Mouse (Mus musculus) heart, embryonic 16.5 days (tissue): ENCODE results near the gene Samd4b. TPM values are rescaled to one million over a fixed set of nuclear protein-coding genes. Genes with fewer than 3 reads are reported as not detected.

Experiments
- ATAC-seq: fragments of 200-750 bp; cut with Nextera tagmentation; replicated peaks from 2 replicates; pipeline ENCODE4 v1.8.0; 2017; ENCODE audit warnings: moderate number of reproducible peaks; ENCODE audit not compliant: insufficient read depth, low FRiP score; ENCODE audit errors: extremely low read depth
- H3K27ac ChIP-seq: fragments of 300-500 bp; sonication (generic); 2 replicates; pipeline ENCODE4 v1.5.1; 2014; ENCODE audit warnings: mild to moderate bottlenecking, low read length, control low read depth, moderate library complexity
- H3K27me3 ChIP-seq: fragments of 300-500 bp; sonication (generic); 2 replicates; pipeline ENCODE4 v1.6.1; 2014; ENCODE audit warnings: low read length, mixed read lengths; ENCODE audit not compliant: control insufficient read depth, insufficient read depth
- H3K36me3 ChIP-seq: fragments of 300-500 bp; sonication (generic); 2 replicates; pipeline ENCODE4 v1.6.1; 2014; ENCODE audit not compliant: control insufficient read depth, insufficient read depth
- H3K4me1 ChIP-seq: fragments of 300-500 bp; sonication (generic); 2 replicates; pipeline ENCODE4 v1.6.1; 2014; ENCODE audit warnings: low read length, mixed read lengths; ENCODE audit not compliant: control insufficient read depth, insufficient read depth
- H3K4me2 ChIP-seq: fragments of 300-500 bp; sonication (generic); 2 replicates; pipeline ENCODE4 v1.6.1; 2014; ENCODE audit warnings: low read depth, mild to moderate bottlenecking, control low read depth, low read length
- H3K4me3 ChIP-seq: fragments of 300-500 bp; sonication (generic); 2 replicates; pipeline ENCODE4 v1.5.1; 2014; ENCODE audit warnings: mild to moderate bottlenecking, control low read depth, low read length
- H3K9ac ChIP-seq: fragments of 300-500 bp; sonication (generic); 2 replicates; pipeline ENCODE4 v1.6.1; 2014; ENCODE audit warnings: low read length, control low read depth
- H3K9me3 ChIP-seq: fragments of 300-500 bp; sonication (generic); replicated peaks from 2 replicates; pipeline ENCODE4 v1.6.1; 2016; ENCODE audit warnings: low read length; ENCODE audit not compliant: control insufficient read depth
- WGBS: fragments of 180-500 bp; shearing (Covaris S2); extraction: QIAGEN DNeasy Blood & Tissue Kit; methylation state at CpG from one replicate; pipeline ENCODE4 v1.1.7; 2014; 5-methylcytosine and 5-hydroxymethylcytosine counted together
- polyA plus RNA-seq: library from polyadenylated mRNA; unstranded; fragments of >200 nt; fragmentation: Nextera tagmentation; extraction: Ambion mirVana; gene quantifications from 2 replicates; pipeline ENCODE4 v1.2.1, GENCODE M21; 2015

The Samd4b gene
- polyA plus RNA-seq, 1 experiment from 2014 or later = 16.0 TPM

DNA sequence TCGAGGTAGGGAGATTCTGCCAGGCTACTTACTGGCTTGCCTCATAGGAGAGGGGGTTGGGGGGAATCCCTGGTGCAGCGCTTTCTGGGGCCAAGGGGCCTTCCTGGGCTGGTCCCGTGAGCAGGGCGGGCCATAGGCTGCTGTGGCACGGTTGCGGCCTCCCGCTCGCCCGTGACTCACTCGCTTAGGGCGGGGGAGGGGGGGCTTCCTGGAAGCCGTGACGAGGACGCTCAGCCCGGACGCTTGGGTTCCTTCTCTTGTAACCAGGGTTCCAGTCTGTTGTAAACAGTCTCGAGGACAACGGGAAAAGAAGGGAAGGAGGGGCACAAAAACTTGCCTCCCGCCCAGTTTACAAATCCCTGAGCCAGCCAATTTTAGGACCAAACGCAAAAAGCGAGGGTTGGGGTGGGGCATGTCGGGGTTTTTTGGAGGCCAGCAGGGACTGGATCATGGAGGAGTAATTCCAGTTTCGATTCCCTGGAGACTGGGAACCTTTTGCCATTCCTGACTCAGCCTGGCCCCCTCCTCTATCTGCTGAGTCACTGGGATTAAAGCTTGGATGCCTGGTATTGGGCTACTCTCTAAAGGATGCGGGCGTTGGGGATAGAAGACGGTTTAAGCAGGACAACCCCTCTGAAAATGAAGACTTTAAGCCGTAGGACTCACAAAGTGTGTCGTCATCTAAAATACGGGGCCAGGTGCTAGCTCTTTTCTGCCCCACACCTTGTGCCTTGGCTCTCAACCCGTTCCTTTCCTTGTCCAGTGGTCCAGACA is 216.7 kb downstream of the Samd4b start:
- H3K4me1 ChIP-seq = peaks cover 61% of the 10 kb centered on the region
- peak; percentile 37 for ATAC-seq
- peak overlapping the region; percentile 66 for H3K4me2 ChIP-seq
- 0 out of 2 replicates have a peak, but pooled peaks cover 6% of the 10 kb centered on the region for H3K36me3 ChIP-seq
- 7% methylated on average over 30 of the region's 30 CpGs for WGBS
- no peaks in the 10 kb centered on the region for H3K9me3 ChIP-seq
- peak overlapping the region; percentile 42 for H3K4me3 ChIP-seq
- H3K27me3 ChIP-seq = no peaks in the 10 kb centered on the region
- peak overlapping the region; percentile 97 for H3K27ac ChIP-seq
- peak overlapping the region; percentile 70 for H3K9ac ChIP-seq

DNA sequence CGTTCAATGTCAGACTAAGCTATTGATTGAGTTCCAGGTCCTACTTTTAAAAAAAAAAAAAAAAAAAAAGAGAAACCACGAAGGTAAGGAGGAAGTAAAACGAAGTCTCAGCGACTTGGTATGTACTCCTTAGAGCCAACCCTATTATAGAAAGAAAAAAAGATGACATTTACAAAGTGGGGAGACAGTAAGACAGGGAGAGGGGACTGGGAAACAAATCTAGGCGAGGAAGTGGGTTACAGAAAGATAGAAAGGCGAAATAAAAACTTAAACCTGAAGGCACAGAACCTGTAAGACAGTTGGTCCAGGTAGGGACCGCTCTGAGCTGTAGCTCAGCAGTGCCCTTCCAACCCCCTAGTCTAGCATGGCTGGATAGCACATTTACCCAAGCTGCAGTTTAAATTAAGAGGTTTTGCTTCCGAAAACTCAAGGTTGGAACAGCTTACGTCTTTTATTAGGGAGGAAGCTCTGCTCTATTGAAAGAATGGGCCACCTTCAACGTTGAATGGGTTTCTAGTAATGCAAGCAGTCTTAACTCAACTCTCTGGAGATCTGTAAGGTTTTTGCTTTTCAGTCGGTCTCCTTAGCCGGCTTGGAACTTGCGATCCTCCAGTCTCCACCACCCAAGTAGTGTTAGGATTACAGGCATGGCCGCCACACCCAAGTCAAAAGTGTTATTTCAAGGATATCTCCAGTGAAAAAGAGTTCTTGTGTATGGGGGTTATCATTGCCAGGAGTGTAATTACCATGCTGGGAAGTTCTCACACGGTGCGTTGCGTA is 217.5 kb downstream of the Samd4b start, which contains the start of gene Zfp36:
TSS of gene Zfp36 (minus strand) at position 17 of the 780 bp plus-strand sequence.
- H3K27me3 ChIP-seq = no peaks in the 10 kb centered on the region
- no peaks in the 10 kb centered on the region for H3K9me3 ChIP-seq
- H3K27ac ChIP-seq = peak within 1 kb of the TSS; percentile 97
- H3K4me3 ChIP-seq = peak within 1 kb of the TSS; percentile 81
- 44% methylated on average over 17 of the region's 17 CpGs for WGBS
- H3K9ac ChIP-seq = peak within 1 kb of the TSS; percentile 92
- ATAC-seq = no peak
- H3K4me2 ChIP-seq = peak within 1 kb of the TSS; percentile 93
- H3K4me1 ChIP-seq = peaks cover 63% of the 10 kb centered on the region
- H3K36me3 ChIP-seq = 0 out of 2 replicates have a peak, but pooled peaks cover 4% of the 10 kb centered on the region

DNA sequence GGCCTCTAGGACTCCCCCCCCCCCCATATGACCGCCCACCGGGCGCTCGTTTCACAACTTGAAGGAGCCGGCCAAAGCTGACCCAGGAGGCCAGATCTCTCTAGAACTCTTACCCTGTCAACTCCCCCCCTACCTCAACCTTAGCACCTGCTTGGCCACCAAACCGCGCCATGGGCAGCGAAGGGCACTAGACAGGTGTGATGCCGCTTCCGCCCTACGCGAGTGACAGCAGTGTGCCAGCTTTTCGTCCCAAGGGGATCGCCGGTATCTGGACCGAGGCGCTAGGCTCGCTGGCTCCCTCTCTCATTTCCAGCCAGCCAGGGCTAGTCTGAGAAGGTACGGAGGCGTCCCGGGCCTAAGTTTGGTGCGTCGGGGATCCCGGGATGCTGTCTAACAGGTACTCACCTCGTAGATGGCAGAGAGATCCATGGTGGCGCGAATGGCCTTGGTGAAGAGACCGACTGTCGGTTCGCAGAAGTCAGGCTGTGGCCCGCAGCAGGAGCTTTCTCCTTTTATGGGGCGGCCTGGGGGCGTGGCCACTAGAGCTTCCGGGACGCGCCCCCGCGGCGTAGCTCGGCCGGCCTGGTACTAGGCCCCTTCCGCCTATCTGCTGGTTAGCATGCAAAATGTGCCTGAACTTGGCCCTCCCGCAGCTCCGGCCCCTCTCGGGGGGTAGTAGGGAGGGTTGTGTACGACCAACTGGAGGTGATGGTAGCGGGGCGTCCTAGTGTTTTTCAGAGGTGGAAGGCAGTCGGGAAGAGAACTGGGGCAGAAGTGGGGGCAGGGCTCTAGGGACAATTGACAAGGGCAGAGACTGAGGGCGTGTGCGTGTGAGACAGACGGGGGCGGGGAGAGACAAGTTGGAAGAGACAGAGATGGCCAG is 218.9 kb downstream of the Samd4b start:
- 0 out of 2 replicates have a peak, but pooled peaks cover 3% of the 10 kb centered on the region for H3K36me3 ChIP-seq

GRCm38 (mm10) chr7:28378066-28378690 is 219.8 kb downstream of the Samd4b start:
- Histone ChIP-seq H3K4me2 (peak overlapping the region; percentile 93), H3K27ac (peak overlapping the region; percentile 97), H3K4me1 (peaks cover 62% of the 10 kb centered on the region), H3K27me3 (no peaks in the 10 kb centered on the region), H3K9ac (peak overlapping the region; percentile 92), H3K36me3 (0 out of 2 replicates have a peak, but pooled peaks cover 3% of the 10 kb centered on the region), H3K4me3 (peak overlapping the region; percentile 81), H3K9me3 (no peaks in the 10 kb centered on the region)
- 19% methylated on average over 32 of the region's 32 CpGs for WGBS
- ATAC-seq = no peak

More for the DNA sequence above, 218.9 kb downstream of the Samd4b start:
- under 1% methylated on average over 53 of the region's 53 CpGs for WGBS
- Histone ChIP-seq H3K4me1 (peaks cover 68% of the 10 kb centered on the region), H3K9ac (peak overlapping the region; percentile 92), H3K4me2 (peak overlapping the region; percentile 93), H3K4me3 (peak overlapping the region; percentile 81), H3K27ac (peak overlapping the region; percentile 97), H3K27me3 (no peaks in the 10 kb centered on the region), H3K9me3 (no peaks in the 10 kb centered on the region)
- ATAC-seq = peak; percentile 50

DNA sequence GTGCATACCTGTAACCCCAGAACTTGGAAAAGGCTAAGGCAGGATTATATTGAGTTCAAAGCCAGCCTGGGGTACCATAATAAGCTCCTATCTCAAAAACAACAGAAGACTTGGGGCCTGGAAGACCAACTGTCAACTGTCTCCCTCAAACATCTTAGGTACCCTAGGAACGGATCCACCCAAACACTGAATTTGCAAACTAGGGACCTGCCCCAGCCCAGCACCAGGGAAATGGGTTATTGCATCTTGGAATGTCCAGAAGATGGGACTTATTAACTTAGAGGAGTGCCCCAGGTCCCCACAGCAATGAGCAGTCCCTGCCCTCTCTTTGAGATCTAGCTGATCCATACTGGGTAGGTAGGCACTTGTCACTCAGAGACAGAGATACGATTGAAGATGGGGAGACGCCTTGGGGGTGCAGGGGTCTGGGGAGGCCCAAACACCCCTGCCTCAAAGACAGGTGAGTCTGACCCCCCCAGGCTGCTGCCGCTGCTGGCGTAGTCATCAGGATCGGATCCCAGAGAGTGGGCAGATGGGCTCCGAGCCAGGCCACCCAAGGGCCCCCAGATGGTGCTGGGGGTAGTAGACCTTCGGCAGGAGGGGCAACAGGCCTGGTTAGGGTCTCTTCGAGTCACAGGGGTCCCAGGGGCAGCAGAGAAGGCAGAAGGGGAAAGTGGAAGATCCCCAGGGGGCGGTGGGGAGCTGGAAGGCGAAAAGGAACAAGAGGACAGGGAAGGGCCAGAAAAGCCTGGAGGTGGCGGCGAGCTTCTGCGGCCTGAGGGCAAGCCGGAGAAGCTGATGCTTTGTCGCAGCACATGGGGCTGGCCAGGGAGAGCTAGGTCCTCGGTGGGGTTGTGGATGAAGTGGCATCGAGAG is 220.5 kb downstream of the Samd4b start:
- H3K4me2 ChIP-seq = peak overlapping the region; percentile 93
- ATAC-seq = no peak
- WGBS = 55% methylated on average over 18 of the region's 18 CpGs
- H3K9me3 ChIP-seq = no peaks in the 10 kb centered on the region
- no peaks in the 10 kb centered on the region for H3K27me3 ChIP-seq
- H3K36me3 ChIP-seq = 0 out of 2 replicates have a peak, but pooled peaks cover 3% of the 10 kb centered on the region
- H3K4me3 ChIP-seq = peak overlapping the region; percentile 81
- H3K4me1 ChIP-seq = peaks cover 55% of the 10 kb centered on the region
- peak overlapping the region; percentile 97 for H3K27ac ChIP-seq
- peak overlapping the region; percentile 92 for H3K9ac ChIP-seq

DNA sequence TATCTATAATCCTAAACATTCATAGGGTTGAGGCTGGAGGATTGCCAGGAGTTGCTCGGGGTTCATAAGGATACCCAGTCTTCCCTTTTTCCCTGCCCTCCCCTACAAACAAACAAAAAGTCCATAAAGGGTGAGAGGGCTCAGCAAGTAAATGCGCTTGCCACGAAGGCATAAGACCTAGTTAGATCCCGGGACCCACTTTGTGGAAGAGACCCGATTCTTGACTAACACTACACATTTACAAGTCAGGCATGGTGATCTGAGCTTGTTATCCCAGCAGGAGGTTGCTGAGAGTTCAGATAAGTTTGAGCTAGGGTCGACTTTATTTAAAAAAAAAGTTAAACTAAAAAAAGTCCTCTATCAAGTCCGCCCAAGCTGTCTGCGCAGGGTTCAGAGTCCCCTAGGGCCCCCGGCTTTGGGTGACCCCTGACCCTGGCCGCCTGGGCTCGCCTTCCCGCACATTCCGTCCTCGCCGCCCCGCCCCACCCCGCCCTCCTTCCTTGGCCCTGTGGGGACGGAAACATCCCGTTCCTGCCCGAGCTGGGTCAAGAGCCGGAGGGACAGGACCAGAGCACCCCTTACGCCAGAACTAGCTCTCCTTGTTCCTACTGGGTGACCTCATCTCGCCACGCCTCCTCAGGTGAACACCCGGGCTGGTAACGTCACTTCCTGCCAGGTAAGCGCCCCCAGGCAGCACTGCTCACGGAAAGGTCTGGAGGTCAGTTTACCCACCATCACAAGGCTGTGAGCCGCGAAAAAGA is 221.8 kb downstream of the Samd4b start:
- H3K9me3 ChIP-seq = no peaks in the 10 kb centered on the region
- 6% methylated on average over 30 of the region's 30 CpGs for WGBS
- no peak for ATAC-seq

GRCm38 (mm10) chr7:28375176-28375921 is 222.6 kb downstream of the Samd4b start:
- ATAC-seq = peak; percentile 52
- Histone ChIP-seq H3K9me3 (no peaks in the 10 kb centered on the region), H3K9ac (peak overlapping the region; percentile 92), H3K4me1 (peaks cover 45% of the 10 kb centered on the region), H3K27me3 (no peaks in the 10 kb centered on the region), H3K27ac (peak overlapping the region; percentile 100), H3K4me2 (peak overlapping the region; percentile 93), H3K4me3 (peak overlapping the region; percentile 81), H3K36me3 (0 out of 2 replicates have a peak, but pooled peaks cover 3% of the 10 kb centered on the region)
- WGBS = under 1% methylated on average over 35 of the region's 36 CpGs

More for the DNA sequence above, 221.8 kb downstream of the Samd4b start:
- Histone ChIP-seq H3K4me2 (peak overlapping the region; percentile 93), H3K9ac (peak overlapping the region; percentile 92), H3K4me1 (peaks cover 45% of the 10 kb centered on the region), H3K4me3 (peak overlapping the region; percentile 81), H3K36me3 (0 out of 2 replicates have a peak, but pooled peaks cover 3% of the 10 kb centered on the region), H3K27me3 (no peaks in the 10 kb centered on the region), H3K27ac (peak overlapping the region; percentile 100)
